Mouse (Mus musculus) embryonic facial prominence, embryonic 15.5 days (tissue): Measurements from ENCODE around the gene Ets2. TPM values are rescaled to one million over a fixed set of nuclear protein-coding genes. Genes with fewer than 3 reads are reported as not detected.

Source experiments
- ATAC-seq: fragments of 200-750 bp; cut with Nextera tagmentation; 2 replicates; pipeline ENCODE4 v1.8.0; 2017; ENCODE audit warnings: low read depth, moderate TSS enrichment; ENCODE audit not compliant: insufficient number of reproducible peaks, low FRiP score, low TSS enrichment
- H3K27ac ChIP-seq: fragments of 300-500 bp; sonication (generic); replicated peaks from 2 replicates; pipeline ENCODE4 v1.5.1; 2015; ENCODE audit warnings: mild to moderate bottlenecking, inconsistent platforms
- H3K27me3 ChIP-seq: fragments of 300-500 bp; sonication (generic); 2 replicates; pipeline ENCODE4 v1.6.1; 2015; ENCODE audit warnings: inconsistent platforms
- H3K36me3 ChIP-seq: fragments of 300-500 bp; sonication (generic); 2 replicates; pipeline ENCODE4 v1.6.1; 2015; ENCODE audit warnings: mild to moderate bottlenecking, inconsistent platforms
- H3K4me1 ChIP-seq: fragments of 300-500 bp; sonication (generic); 2 replicates; pipeline ENCODE4 v1.6.1; 2015; ENCODE audit warnings: inconsistent platforms
- H3K4me2 ChIP-seq: fragments of 300-500 bp; sonication (generic); replicated peaks from 2 replicates; pipeline ENCODE4 v1.6.1; 2015; ENCODE audit warnings: mild to moderate bottlenecking, inconsistent platforms
- H3K4me3 ChIP-seq: fragments of 300-500 bp; sonication (generic); replicated peaks from 2 replicates; pipeline ENCODE4 v1.5.1; 2015; ENCODE audit warnings: mild to moderate bottlenecking, inconsistent platforms
- H3K9ac ChIP-seq: fragments of 300-500 bp; sonication (generic); 2 replicates; pipeline ENCODE4 v1.6.1; 2015; ENCODE audit warnings: inconsistent platforms
- H3K9me3 ChIP-seq: fragments of 300-500 bp; sonication (generic); replicated peaks from 2 replicates; pipeline ENCODE4 v1.6.1; 2016; ENCODE audit warnings: inconsistent platforms
- WGBS: fragments of 180-500 bp; shearing (Covaris S2); methylation state at CpG from one replicate; pipeline ENCODE4 v1.1.7; 2015; 5-methylcytosine and 5-hydroxymethylcytosine counted together
- polyA plus RNA-seq: library from polyadenylated mRNA; unstranded; fragments of >200 nt; fragmentation: Nextera tagmentation; extraction: Ambion mirVana; gene quantifications from 2 replicates; pipeline ENCODE4 v1.2.1, GENCODE M21; 2015

Ets2 gene
- polyA plus RNA-seq, 1 experiment from 2014 or later: 92.0 TPM

- Histone ChIP-seq H3K9ac (no peak overlapping the region), H3K4me3 (no peak overlapping the region), H3K27ac (peak overlapping the region; percentile 63), H3K4me2 (peak overlapping the region; percentile 24; the same call in 1 of the 2 replicates), H3K27me3 (no peaks in the 10 kb centered on the region), H3K4me1 (peaks cover 18% of the 10 kb centered on the region), H3K9me3 (no peaks in the 10 kb centered on the region), H3K36me3 (no peaks in the 10 kb centered on the region)
- peak; percentile 53; the same call in 1 of the 2 replicates for ATAC-seq
- 33% methylated on average over 14 of the region's 14 CpGs for WGBS
Observed at GRCm38 (mm10) chr16:95769066-95769995, 67.5 kb downstream of the Ets2 start.

GRCm38 (mm10) chr16:95769996-95770334 lies 68.1 kb downstream of the Ets2 start:
- H3K9ac ChIP-seq: no peak overlapping the region
- peak; percentile 31; the same call in 1 of the 2 replicates for ATAC-seq
- 84% methylated on average over 5 of the region's 5 CpGs for WGBS
- H3K4me3 ChIP-seq: no peak overlapping the region
- no peaks in the 10 kb centered on the region for H3K9me3 ChIP-seq
- H3K4me1 ChIP-seq: peaks cover 18% of the 10 kb centered on the region
- H3K27ac ChIP-seq: peak overlapping the region; percentile 63; the same call in 1 of the 2 replicates
- H3K4me2 ChIP-seq: peak overlapping the region; percentile 24; the same call in 1 of the 2 replicates
- H3K36me3 ChIP-seq: no peaks in the 10 kb centered on the region
- no peaks in the 10 kb centered on the region for H3K27me3 ChIP-seq

- Histone ChIP-seq H3K4me1 (peaks cover 18% of the 10 kb centered on the region), H3K27me3 (no peaks in the 10 kb centered on the region), H3K36me3 (no peaks in the 10 kb centered on the region), H3K27ac (no peak overlapping the region), H3K9me3 (no peaks in the 10 kb centered on the region), H3K4me2 (no peak overlapping the region), H3K9ac (no peak overlapping the region), H3K4me3 (no peak overlapping the region)
- ATAC-seq: no peak
Observed at GRCm38 (mm10) chr16:95770402-95770801, 68.5 kb downstream of the Ets2 start.

Other genes starting within 250 kb of the Ets2 start
- gene Erg, start 115.5 kb upstream of the Ets2 start, polyA plus RNA-seq: 14.1 and 17.7 TPM in 2 replicates